Mouse (Mus musculus) forebrain, embryonic 12.5 days (tissue): ENCODE results near the gene Dennd2a. TPM values are rescaled to one million over a fixed set of nuclear protein-coding genes. Genes with fewer than 3 reads are reported as not detected.

Experiments
- ATAC-seq: fragments of 200-750 bp; cut with Nextera tagmentation; 2 replicates; pipeline ENCODE4 v1.8.0; 2017; ENCODE audit warnings: moderate TSS enrichment; ENCODE audit not compliant: low FRiP score
- H3K27ac ChIP-seq: fragments of 300-500 bp; sonication (generic); 2 replicates; pipeline ENCODE4 v1.5.1; 2016; ENCODE audit warnings: mild to moderate bottlenecking
- H3K27me3 ChIP-seq: fragments of 300-500 bp; sonication (generic); 2 replicates; pipeline ENCODE4 v1.6.1; 2016; ENCODE audit warnings: mild to moderate bottlenecking
- H3K36me3 ChIP-seq: fragments of 300-500 bp; sonication (generic); replicated peaks from 2 replicates; pipeline ENCODE4 v1.6.1; 2016; ENCODE audit warnings: mild to moderate bottlenecking
- H3K4me1 ChIP-seq: fragments of 300-500 bp; sonication (generic); 2 replicates; pipeline ENCODE4 v1.6.1; 2016
- H3K4me2 ChIP-seq: fragments of 300-500 bp; sonication (generic); 2 replicates; pipeline ENCODE4 v1.6.1; 2016; ENCODE audit warnings: mild to moderate bottlenecking, moderate library complexity
- H3K4me3 ChIP-seq: fragments of 300-500 bp; sonication (generic); replicated peaks from 2 replicates; pipeline ENCODE4 v1.5.1; 2016; ENCODE audit warnings: mild to moderate bottlenecking
- H3K9ac ChIP-seq: fragments of 300-500 bp; sonication (generic); 2 replicates; pipeline ENCODE4 v1.6.1; 2016; ENCODE audit warnings: mild to moderate bottlenecking
- H3K9me3 ChIP-seq: fragments of 300-500 bp; sonication (generic); 2 replicates; pipeline ENCODE4 v1.6.1; 2016
- WGBS: fragments of 180-500 bp; shearing (Covaris S2); methylation state at CpG from one replicate; pipeline ENCODE4 v1.1.7; 2016; 5-methylcytosine and 5-hydroxymethylcytosine counted together
- polyA plus RNA-seq: library from polyadenylated mRNA; unstranded; fragments of >200 nt; fragmentation: Nextera tagmentation; extraction: Ambion mirVana; gene quantifications from 2 replicates; pipeline ENCODE4 v1.2.1, GENCODE M21; 2016

Gene Dennd2a
- polyA plus RNA-seq, 1 experiment from 2014 or later: 37.6 TPM

DNA sequence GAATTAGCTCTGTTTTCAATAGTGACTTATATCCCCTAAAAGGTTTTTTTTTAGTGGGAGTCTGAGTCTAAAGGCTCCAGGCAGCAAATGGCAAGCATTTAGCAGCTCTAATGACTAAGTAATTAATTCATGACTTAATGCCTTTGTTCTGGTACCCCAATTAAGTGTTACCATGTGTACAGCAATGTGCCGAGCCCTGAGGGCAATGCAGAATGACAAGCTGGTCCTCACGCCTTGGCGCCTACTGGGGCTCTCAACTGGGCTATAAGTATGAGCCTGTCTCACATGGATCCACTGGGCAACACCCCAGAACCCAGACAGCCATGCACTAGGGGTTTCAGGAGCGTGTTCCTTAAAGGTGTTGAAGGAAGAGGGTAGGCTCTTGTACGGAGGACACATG is 66.5 kb downstream of the Dennd2a start:
- no peak overlapping the region for H3K9ac ChIP-seq
- H3K4me3 ChIP-seq: no peak overlapping the region
- H3K27ac ChIP-seq: peak overlapping the region; percentile 16
- no peak overlapping the region for H3K4me2 ChIP-seq
- H3K27me3 ChIP-seq: no peaks in the 10 kb centered on the region
- WGBS: 51% methylated on average over 5 of the region's 5 CpGs
- H3K4me1 ChIP-seq: peaks cover 9% of the 10 kb centered on the region
- peaks cover 83% of the 10 kb centered on the region for H3K36me3 ChIP-seq
- H3K9me3 ChIP-seq: no peaks in the 10 kb centered on the region
- ATAC-seq: peak; percentile 37; the same call in 1 of the 2 replicates

DNA sequence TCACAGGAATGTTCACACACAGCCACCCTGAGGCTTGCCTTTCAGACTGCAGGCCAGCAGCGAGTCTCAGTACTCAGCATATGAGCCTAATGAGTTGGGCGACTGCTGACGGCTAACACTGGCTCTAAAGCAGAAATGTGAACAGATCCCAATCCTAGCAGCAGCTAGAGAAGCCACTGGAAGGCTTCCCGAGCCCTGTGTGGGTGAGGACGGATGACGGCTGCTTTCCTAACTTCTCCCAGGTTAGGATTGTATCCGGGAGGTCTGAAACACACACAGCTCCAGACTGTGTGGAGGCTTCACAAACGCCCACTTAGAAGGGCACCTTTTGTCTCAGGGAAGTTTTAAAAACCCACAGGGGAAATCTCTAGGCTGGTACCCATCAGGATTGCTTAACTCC is 69.4 kb downstream of the Dennd2a start:
- H3K4me3 ChIP-seq: no peak overlapping the region
- H3K36me3 ChIP-seq: peaks cover 87% of the 10 kb centered on the region
- WGBS: 92% methylated on average over 8 of the region's 8 CpGs
- H3K4me2 ChIP-seq: no peak overlapping the region
- no peaks in the 10 kb centered on the region for H3K9me3 ChIP-seq
- H3K9ac ChIP-seq: no peak overlapping the region
- no peak overlapping the region for H3K27ac ChIP-seq
- H3K27me3 ChIP-seq: no peaks in the 10 kb centered on the region
- H3K4me1 ChIP-seq: peaks cover 6% of the 10 kb centered on the region
- ATAC-seq: no peak

DNA sequence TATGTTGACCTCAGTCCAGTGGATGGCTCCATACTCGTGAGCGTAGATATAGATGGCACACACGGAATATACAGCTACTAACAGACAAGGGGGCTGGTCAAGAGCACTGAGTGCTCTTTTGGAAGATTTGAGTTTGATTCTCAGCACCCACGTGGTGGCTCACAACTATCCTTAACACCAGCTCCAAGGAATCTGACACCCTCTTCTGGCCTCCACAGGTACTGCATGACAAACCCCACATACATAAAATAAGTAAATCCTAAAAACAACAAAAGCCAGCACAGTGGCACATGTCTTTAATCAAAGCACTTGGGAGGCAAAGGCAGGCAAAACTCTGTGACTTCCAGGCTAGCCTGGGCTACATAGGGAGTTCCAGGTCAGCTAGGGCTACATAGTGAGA is 74.0 kb downstream of the Dennd2a start:
- ATAC-seq: no peak
- Histone ChIP-seq H3K36me3 (peaks cover 92% of the 10 kb centered on the region), H3K9ac (no peak overlapping the region), H3K9me3 (no peaks in the 10 kb centered on the region), H3K27ac (no peak overlapping the region), H3K4me3 (no peak overlapping the region), H3K27me3 (no peaks in the 10 kb centered on the region), H3K4me2 (no peak overlapping the region), H3K4me1 (no peaks in the 10 kb centered on the region)
- 96% methylated on average over 4 of the region's 4 CpGs for WGBS

DNA sequence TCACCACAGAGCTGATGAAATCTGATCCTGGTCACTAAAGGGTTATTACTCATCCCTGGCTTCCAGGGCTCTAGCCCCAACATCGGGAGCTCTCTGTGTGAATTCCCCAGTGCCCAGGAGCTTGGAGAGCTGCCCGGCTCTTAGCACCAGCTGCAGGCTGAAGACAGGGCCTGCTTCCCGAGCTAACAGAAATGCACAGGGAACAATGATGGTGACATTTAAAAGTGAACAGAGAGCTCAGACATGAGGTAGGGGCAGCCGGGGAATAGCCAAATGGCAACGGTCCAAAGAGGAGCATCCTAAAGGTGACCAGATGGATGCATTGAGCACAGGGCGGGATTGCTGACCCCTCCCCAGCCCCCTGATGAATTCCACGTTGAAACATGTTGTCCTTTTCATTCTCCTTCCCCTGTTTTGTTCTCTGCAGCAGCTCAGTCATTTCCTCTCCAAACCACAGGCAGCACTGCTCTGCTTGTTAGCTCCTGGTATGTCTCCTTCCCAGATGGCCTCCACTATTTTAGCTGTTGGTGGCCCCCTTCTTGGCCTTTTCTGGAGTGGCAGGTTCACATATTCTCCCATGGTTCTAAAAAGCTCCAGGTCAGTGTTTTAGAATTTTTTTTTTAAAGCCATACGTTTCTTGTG is 79.0 kb downstream of the Dennd2a start:
- Histone ChIP-seq H3K27me3 (no peaks in the 10 kb centered on the region), H3K36me3 (peaks cover 91% of the 10 kb centered on the region), H3K9ac (no peak overlapping the region), H3K4me3 (no peak overlapping the region), H3K9me3 (no peaks in the 10 kb centered on the region), H3K4me1 (no peaks in the 10 kb centered on the region), H3K4me2 (no peak overlapping the region), H3K27ac (peak overlapping the region; percentile 63)
- WGBS: 80% methylated on average over 8 of the region's 8 CpGs
- no peak for ATAC-seq

DNA sequence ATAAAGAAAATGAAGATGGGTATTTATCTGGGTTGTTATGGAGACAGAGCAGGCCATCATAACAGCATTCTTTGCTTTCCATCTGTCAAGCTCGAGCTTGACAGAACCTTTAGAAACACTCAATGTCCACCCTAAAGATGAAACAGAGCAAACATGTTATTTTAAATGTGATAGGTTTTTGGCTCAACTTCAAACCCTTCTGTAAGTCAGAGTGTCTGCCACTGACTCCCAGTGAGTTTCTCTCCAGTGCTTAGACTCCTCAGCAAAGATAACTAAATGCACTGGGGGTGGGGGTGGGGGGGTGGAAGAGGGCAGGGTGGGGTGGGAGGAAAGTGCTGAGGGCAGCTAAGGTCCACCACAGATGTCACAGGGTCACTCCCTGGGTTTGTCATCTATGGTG is 81.0 kb downstream of the Dennd2a start:
- Histone ChIP-seq H3K4me3 (no peak overlapping the region), H3K9me3 (no peaks in the 10 kb centered on the region), H3K36me3 (peaks cover 73% of the 10 kb centered on the region), H3K4me2 (no peak overlapping the region), H3K27me3 (no peaks in the 10 kb centered on the region), H3K27ac (no peak overlapping the region), H3K4me1 (no peaks in the 10 kb centered on the region), H3K9ac (no peak overlapping the region)
- WGBS: 91% methylated on average over 1 of the region's 1 CpGs
- ATAC-seq: no peak

DNA sequence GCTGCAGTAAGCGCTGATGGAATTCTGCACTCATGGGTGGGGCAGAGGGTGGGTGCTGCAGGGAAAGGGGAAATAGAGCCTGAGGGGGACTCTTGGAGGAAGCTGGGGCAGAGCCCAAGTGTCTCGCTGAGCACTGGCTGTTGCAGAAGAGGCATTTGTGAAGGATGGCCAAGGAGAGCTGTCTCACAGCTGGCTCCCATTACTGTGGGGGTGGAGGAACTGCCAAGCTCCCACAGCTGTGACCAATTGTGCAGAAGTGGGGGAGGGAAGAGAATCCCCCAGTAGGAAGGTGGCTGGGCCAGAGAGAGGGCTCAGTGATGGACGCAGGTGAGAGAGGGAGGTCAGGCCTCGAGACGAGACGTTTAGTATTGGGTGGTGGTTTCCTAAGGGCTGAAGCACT is 83.2 kb downstream of the Dennd2a start:
- Histone ChIP-seq H3K27me3 (no peaks in the 10 kb centered on the region), H3K4me1 (no peaks in the 10 kb centered on the region), H3K4me3 (no peak overlapping the region), H3K9me3 (no peaks in the 10 kb centered on the region), H3K4me2 (no peak overlapping the region), H3K36me3 (peaks cover 74% of the 10 kb centered on the region), H3K27ac (no peak overlapping the region), H3K9ac (no peak overlapping the region)
- no peak for ATAC-seq
- 70% methylated on average over 6 of the region's 6 CpGs for WGBS

DNA sequence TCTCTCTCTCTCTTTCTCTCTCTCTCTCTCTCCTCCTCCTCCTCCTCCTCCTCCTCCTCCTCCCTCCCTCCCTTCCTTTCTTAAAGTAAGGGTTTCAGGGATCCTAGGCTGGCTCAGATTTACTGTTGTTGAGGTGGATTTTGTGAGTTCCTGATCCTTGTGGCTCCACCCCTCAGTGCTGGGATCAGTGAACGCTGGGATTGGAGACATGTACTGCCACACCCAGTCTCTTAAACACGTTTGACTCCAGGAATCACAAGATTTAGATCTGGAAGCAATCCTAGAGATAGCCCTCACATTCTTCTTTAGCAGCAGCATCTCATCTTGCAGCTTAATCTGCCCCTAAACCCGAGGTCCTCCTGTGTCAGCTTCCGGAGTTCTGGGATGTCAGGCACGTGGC is 84.8 kb downstream of the Dennd2a start:
- Histone ChIP-seq H3K9ac (no peak overlapping the region), H3K36me3 (peaks cover 74% of the 10 kb centered on the region), H3K4me3 (no peak overlapping the region), H3K4me1 (no peaks in the 10 kb centered on the region), H3K9me3 (no peaks in the 10 kb centered on the region), H3K27me3 (no peaks in the 10 kb centered on the region), H3K27ac (no peak overlapping the region), H3K4me2 (no peak overlapping the region)
- ATAC-seq: no peak
- WGBS: 69% methylated on average over 5 of the region's 5 CpGs

DNA sequence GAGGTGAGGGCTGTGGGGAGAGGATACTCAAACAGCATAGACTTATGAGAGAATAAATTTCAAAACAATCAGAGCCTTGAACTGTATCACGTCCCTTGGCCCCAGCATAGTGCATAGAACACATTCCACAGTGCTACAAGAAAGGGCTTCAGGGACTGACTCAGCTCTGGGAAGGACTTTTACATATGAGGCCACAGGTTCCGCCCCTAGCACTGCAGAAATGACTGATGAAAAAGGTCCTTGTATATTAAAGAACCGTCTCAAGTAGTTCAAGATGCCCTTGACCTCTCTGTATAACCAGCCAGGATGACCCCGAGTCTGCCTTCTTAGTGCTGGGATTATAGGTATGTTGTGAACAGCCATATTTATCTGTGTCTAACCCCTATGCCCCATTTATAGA is 85.4 kb downstream of the Dennd2a start:
- ATAC-seq: no peak
- H3K27me3 ChIP-seq: no peaks in the 10 kb centered on the region
- H3K4me1 ChIP-seq: no peaks in the 10 kb centered on the region
- H3K4me2 ChIP-seq: no peak overlapping the region
- no peak overlapping the region for H3K9ac ChIP-seq
- no peak overlapping the region for H3K4me3 ChIP-seq
- no peaks in the 10 kb centered on the region for H3K9me3 ChIP-seq
- no peak overlapping the region for H3K27ac ChIP-seq
- 80% methylated on average over 4 of the region's 4 CpGs for WGBS
- H3K36me3 ChIP-seq: peaks cover 70% of the 10 kb centered on the region

DNA sequence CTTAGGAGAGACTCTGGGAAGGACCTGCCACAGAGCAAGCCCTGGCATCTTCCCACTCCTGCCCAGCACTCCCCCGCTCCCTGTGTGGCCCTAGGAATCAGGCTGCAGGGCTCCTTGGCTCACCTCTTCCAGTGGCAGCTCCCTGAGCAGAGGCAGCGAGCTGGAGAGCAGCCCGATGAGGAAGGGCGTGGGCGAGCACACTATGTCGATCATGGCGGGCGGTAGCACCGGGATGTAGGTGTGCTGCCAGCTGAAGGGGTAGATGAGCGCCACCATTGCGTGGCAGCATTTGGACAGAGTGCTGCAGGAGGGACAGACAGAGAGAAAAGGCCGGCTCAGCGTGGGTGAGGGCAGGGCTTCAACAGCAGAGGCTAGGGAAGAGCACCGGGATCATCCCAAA is 87.6 kb downstream of the Dennd2a start:
- Histone ChIP-seq H3K4me2 (no peak overlapping the region), H3K27ac (no peak overlapping the region), H3K4me1 (no peaks in the 10 kb centered on the region), H3K9ac (no peak overlapping the region), H3K36me3 (peaks cover 60% of the 10 kb centered on the region), H3K4me3 (no peak overlapping the region), H3K9me3 (no peaks in the 10 kb centered on the region), H3K27me3 (no peaks in the 10 kb centered on the region)
- WGBS: 93% methylated on average over 14 of the region's 14 CpGs
- no peak for ATAC-seq

DNA sequence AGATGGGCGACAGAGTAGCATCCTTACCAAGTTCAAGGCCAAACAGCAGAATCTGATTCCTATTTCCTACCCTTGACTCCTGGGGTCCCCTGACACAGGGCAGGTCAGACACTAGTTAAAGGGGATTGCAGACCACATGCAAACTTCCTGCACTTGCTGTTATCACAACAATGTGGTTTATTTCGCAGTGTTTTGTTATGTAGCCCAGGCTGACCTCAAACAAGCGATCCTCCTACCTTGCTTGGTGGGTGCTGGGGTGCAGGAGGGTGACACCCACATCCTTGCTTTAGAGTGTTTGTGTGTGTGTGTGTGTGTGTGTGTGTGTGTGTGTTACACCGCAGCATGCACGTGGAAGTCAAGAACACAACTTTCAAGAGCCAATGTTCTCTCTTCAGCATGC is 88.2 kb downstream of the Dennd2a start:
- no peak overlapping the region for H3K4me3 ChIP-seq
- no peaks in the 10 kb centered on the region for H3K9me3 ChIP-seq
- peaks cover 61% of the 10 kb centered on the region for H3K36me3 ChIP-seq
- no peaks in the 10 kb centered on the region for H3K4me1 ChIP-seq
- H3K27ac ChIP-seq: no peak overlapping the region
- H3K9ac ChIP-seq: no peak overlapping the region
- 87% methylated on average over 5 of the region's 5 CpGs for WGBS
- no peaks in the 10 kb centered on the region for H3K27me3 ChIP-seq
- H3K4me2 ChIP-seq: no peak overlapping the region
- no peak for ATAC-seq

DNA sequence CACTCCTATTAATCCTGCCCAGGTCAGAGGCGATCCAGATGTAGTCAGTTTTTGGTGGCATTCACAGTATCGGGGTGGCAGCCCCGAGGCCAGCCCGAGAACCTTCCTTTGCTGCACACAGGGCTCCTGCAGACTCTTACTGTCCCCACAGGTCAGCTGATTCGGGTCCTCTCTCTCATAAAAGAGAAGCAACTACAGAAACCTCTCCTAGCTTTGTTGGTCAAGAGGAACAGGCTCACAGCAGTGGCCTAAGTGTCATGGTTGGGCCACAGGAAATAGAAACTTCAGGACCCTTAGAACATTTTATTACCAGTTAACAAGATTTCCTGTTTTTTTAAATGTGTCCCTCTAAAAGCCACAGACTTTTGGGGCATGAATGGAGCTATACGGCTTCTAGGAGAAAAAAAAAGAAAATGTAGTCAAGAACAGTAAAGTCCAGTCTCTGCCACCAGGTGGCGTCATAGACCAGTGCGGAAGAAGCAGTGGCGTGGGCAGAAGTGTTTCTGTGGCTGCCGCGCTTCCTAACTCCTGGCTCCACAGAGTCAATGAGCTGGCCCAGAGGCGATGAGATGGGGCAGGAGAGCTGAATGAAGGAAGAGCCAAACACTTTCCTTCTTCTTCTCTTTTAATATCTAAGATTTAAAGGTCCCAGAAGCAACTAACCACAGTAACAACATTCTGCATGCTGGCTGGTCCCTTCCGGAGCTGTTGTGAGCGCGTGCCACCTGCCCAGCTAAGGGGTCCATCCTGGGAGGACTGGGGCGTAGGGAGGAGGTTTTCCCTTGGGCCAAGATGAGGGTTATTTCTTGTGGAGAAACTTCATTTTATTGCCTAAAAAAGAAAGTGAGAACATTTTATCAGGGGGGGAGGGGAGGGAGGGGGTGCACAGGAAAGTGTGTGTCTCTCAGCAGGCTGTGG is 94.8 kb downstream of the Dennd2a start:
- peaks cover 40% of the 10 kb centered on the region for H3K36me3 ChIP-seq

DNA sequence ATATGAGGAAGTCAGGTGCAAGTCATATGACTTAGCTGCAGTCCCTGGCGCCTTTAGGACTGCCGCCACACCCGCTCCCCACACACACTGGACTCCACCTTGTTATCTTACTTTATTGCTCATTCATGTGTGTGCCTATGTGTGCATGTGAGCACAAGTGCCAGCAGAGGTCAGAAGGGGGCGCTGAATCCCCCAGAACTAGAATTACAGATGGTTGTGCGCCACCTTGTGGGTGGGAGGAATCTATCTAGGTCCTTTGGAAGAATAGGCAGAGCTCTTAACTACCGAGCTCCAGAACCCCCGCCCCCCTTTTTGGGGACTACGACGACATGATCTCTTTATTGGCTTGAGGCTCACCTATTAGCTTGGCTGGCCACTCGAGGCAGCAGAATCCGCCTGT is 97.6 kb downstream of the Dennd2a start:
- no peak for ATAC-seq
- H3K9ac ChIP-seq: no peak overlapping the region
- H3K36me3 ChIP-seq: peaks cover 27% of the 10 kb centered on the region
- H3K4me1 ChIP-seq: 0 out of 2 replicates have a peak, but pooled peaks cover 2% of the 10 kb centered on the region
- 93% methylated on average over 11 of the region's 11 CpGs for WGBS
- H3K4me3 ChIP-seq: no peak overlapping the region
- 0 out of 2 replicates have a peak, but pooled peaks cover 5% of the 10 kb centered on the region for H3K9me3 ChIP-seq
- H3K27me3 ChIP-seq: peaks cover under 1% of the 10 kb centered on the region; the same call in 1 of the 2 replicates
- no peak overlapping the region for H3K27ac ChIP-seq
- H3K4me2 ChIP-seq: no peak overlapping the region

More for the DNA sequence above, 94.8 kb downstream of the Dennd2a start:
- Histone ChIP-seq H3K27me3 (no peaks in the 10 kb centered on the region), H3K4me1 (0 out of 2 replicates have a peak, but pooled peaks cover 2% of the 10 kb centered on the region), H3K27ac (no peak overlapping the region), H3K4me2 (no peak overlapping the region), H3K9ac (no peak overlapping the region), H3K4me3 (no peak overlapping the region), H3K9me3 (0 out of 2 replicates have a peak, but pooled peaks cover 5% of the 10 kb centered on the region)
- peak; percentile 44; the same call in 1 of the 2 replicates for ATAC-seq
- 51% methylated on average over 16 of the region's 16 CpGs for WGBS
